Mouse (Mus musculus) layer of hippocampus, postnatal 14 days (tissue): ENCODE data around the gene Olfr1136. TPM values are rescaled to one million over a fixed set of nuclear protein-coding genes. Genes with fewer than 3 reads are reported as not detected.

Experiments used
- DNase-seq, 2 experiments: peaks; one replicate each; pipeline ENCODE4 v3.0.0; 2021 to 2022; ENCODE audit warnings: low spot score in 2 of 2, mixed read lengths in 1 of 2
- long read RNA-seq, 2 experiments: library from polyadenylated mRNA; stranded (forward); transcript quantifications; one replicate each; pipeline ENCODE4 v2.0.0; 2021
- total RNA-seq, 2 experiments: library from RNA; stranded (reverse); gene quantifications; 2 replicates each; pipeline ENCODE4 v1.2.3; 2021

Gene Olfr1136
- not detected for total RNA-seq
- long read RNA-seq, experiment 1: 0 reads
- long read RNA-seq, experiment 2: 0 reads

DNA sequence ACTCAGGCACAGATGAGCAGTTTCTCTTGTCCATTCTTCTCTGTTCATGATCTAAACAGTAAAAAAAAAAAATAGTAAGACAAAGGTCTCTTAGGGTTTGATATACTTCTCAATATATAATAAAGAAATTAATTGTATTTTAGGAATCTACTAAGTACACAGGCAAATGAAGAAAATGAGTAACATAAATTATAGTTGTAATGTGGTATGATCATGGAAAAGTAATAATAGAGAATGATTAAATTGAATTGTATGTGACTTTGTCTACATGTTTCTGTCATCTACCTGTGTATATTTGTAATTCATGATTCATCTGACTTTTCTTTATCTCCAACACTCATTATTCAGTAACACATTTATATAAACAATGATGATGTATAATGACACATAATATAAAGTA is at the start of gene Olfr1136:
TSS of gene Olfr1136 (minus strand) at position 101 of the 400 bp plus-strand sequence.
- DNase-seq: no peak

DNA sequence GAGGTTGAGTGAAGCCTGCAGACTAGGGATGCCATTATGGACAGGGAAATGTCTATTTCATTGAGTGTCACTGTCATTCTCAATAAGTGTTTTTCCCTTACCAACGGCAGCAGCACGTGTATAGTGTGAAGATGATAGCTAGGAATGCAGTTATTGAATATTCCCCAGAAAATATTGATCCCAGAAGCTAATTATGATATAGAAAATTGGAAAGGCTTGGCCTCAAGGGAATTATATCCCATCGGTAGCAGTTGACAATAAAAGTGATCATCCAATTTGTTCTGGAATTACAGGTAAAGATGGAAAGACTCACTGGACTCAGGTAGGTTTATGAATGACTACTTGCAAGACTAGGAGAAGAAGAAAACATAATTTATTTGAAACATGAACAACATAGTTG is 49.7 kb upstream of the Olfr1136 start, which contains the start of gene Olfr1140:
TSS of gene Olfr1140 (plus strand) at position 301 of the 400 bp plus-strand sequence.
- no peak for DNase-seq

DNA sequence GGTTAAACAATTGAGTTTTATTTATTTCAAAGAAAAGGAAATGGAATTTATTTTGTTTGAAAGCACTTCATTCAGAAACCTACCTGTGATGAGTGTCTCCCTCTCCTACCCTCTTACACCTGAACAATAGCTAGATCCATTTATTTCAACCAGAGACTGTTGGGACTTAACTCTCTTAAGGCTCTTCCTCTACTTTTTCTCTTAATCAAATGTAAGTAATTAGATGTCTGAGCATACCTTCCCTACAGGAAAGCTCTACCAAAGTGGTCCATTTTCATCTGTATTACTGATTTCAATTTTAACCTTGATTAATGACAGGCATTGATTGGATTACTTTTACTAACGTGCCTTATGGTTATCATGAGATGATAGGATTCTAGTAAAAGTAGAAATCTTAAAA is 46.1 kb upstream of the Olfr1136 start, which contains the start of gene Olfr1138:
TSS of gene Olfr1138 (minus strand) at position 101 of the 400 bp plus-strand sequence.
- no peak for DNase-seq

DNA sequence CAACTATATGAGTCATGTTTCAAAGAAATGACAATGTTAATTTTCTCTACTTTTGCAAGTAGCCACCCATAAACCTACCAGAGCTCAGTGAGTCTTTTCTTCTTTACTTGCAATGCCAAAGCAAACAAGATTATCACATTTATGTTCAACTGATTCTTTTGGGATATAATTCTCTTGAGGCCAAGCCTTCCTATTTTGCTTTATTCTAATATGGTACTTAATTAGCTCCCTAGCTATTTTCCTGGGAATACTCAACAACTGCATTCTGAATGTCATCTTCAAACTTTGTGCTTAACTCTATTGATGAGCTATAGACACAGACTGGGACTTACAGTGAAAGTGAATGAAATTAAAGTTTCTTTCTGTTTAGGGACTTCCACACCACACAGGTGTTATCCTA is 19.3 kb upstream of the Olfr1136 start, which contains the start of gene Olfr1137:
TSS of gene Olfr1137 (minus strand) at position 101 of the 400 bp plus-strand sequence.
- no peak for DNase-seq

DNA sequence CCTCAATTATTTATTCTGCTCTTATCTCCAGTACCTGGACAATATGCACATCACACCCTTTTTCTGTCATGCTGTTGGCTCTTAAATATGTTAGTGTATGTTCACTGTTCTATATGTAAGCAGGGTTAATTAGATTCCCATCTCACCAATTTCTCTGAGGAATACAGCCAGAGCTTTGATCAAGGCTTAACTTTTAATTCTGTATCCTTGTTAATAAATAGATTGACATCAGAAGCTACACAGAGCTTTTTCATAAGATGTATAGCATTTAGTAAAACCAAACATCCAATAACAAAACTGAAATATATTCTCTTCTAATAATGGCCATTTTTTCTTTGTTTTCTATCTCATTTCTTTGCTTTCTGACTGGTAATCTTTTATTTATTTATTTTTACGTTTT is 20.2 kb downstream of the Olfr1136 start, which contains the start of gene Olfr1135:
TSS of gene Olfr1135 (minus strand) at position 101 of the 400 bp plus-strand sequence.
- DNase-seq: no peak

DNA sequence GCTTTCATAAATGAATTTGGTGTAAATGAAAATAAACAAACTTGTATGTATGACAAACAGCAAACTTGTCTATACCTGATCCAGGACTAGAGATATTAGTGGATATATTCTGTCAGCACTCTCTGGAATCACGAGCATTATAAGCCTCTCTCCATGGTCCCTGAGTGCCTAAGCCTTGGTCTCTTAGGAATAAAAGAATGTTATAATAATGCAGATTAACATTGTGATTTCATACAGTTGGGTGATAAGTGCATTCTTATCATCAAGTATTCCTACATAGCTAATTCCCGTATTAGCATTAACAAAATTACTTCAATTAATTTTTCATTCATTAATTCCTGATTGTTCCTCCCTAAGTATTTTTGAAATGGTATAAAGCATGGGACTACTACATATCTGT is 35.4 kb downstream of the Olfr1136 start, which contains the start of gene Olfr1134:
TSS of gene Olfr1134 (minus strand) at position 101 of the 400 bp plus-strand sequence.
- no peak for DNase-seq

DNA sequence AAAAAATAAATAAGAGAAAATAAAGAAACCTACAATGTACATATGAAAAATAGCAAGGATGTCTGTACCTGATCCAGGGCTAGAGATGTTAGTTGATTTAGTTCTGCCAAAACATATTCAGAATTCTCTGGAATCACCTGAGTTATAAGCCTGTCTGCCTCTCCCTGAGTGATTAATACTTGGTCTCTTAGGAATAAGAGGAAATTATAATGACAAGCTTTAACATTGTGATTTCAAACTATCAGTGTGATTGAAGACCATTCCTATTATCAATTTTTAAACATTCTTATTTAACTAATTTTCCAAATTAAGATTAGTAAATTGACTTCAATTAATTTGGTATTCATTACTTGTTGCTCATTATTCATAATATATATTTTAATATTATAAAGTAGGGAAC is 46.5 kb downstream of the Olfr1136 start, which contains the start of gene Olfr1133:
TSS of gene Olfr1133 (minus strand) at position 101 of the 400 bp plus-strand sequence.
- no peak for DNase-seq

Other genes with a start within 250 kb of the Olfr1136 start
- gene Olfr1126, start 240.0 kb downstream of the Olfr1136 start, total RNA-seq: not detected
- not detected for gene Pramel7, start 196.9 kb downstream of the Olfr1136 start, total RNA-seq
- not detected for gene Pramel6, start 187.4 kb downstream of the Olfr1136 start, total RNA-seq
- not detected for gene Olfr153, start 162.2 kb downstream of the Olfr1136 start, total RNA-seq
- gene Olfr1128, start 148.4 kb downstream of the Olfr1136 start, total RNA-seq: not detected
- not detected for gene Olfr1129, start 120.0 kb downstream of the Olfr1136 start, total RNA-seq
- gene Olfr1130, start 87.7 kb downstream of the Olfr1136 start, total RNA-seq: not detected
- not detected for gene Olfr1131, start 66.8 kb downstream of the Olfr1136 start, total RNA-seq
- gene Olfr1132, start 56.4 kb downstream of the Olfr1136 start, total RNA-seq: not detected
- gene Olfr1133, start 46.6 kb downstream of the Olfr1136 start, total RNA-seq: not detected
- not detected for gene Olfr1134, start 35.5 kb downstream of the Olfr1136 start, total RNA-seq
- gene Olfr1135, start 20.3 kb downstream of the Olfr1136 start, total RNA-seq: not detected
- gene Olfr1137, start 19.2 kb upstream of the Olfr1136 start, total RNA-seq: not detected
- gene Olfr1138, start 46.0 kb upstream of the Olfr1136 start, total RNA-seq: not detected
- gene Olfr1140, start 49.8 kb upstream of the Olfr1136 start, total RNA-seq: not detected
- gene Olfr1141, start 60.0 kb upstream of the Olfr1136 start, total RNA-seq: not detected
- not detected for gene Olfr152, start 85.5 kb upstream of the Olfr1136 start, total RNA-seq
- gene Olfr1143, start 106.6 kb upstream of the Olfr1136 start, total RNA-seq: not detected
- gene Olfr1145, start 115.9 kb upstream of the Olfr1136 start, total RNA-seq: not detected
- not detected for gene Olfr1148, start 136.6 kb upstream of the Olfr1136 start, total RNA-seq
- not detected for gene Olfr1150-ps1, start 150.0 kb upstream of the Olfr1136 start, total RNA-seq
- not detected for gene Olfr1151, start 161.9 kb upstream of the Olfr1136 start, total RNA-seq
- gene Olfr1152, start 172.5 kb upstream of the Olfr1136 start, total RNA-seq: not detected
- gene Olfr1153, start 201.0 kb upstream of the Olfr1136 start, total RNA-seq: not detected
- gene Olfr1154, start 211.2 kb upstream of the Olfr1136 start, total RNA-seq: not detected